Mouse (Mus musculus) heart, postnatal 10 days (tissue): Measurements from ENCODE around the gene Dscaml1. TPM values are rescaled to one million over a fixed set of nuclear protein-coding genes. Genes with fewer than 3 reads are reported as not detected.
A peak's percentile ranks its signal among the peaks of the same experiment; 100 is the strongest.

ENCODE experiments used
- DNase-seq, 2 experiments: peaks; one replicate each; pipeline ENCODE4 v3.0.0; 2021
- intact Hi-C: fragments of 180-260 bp; cut with DNase I; formaldehyde crosslinking; loops from one replicate; pipeline ENCODE4 v1.15.1; 2025
- total RNA-seq, 2 experiments: library from RNA; stranded (reverse); gene quantifications; 2 replicates each; pipeline ENCODE4 v1.2.3; 2021

Dscaml1 gene
- total RNA-seq, 2 experiments from 2014 or later: not detected

DNA sequence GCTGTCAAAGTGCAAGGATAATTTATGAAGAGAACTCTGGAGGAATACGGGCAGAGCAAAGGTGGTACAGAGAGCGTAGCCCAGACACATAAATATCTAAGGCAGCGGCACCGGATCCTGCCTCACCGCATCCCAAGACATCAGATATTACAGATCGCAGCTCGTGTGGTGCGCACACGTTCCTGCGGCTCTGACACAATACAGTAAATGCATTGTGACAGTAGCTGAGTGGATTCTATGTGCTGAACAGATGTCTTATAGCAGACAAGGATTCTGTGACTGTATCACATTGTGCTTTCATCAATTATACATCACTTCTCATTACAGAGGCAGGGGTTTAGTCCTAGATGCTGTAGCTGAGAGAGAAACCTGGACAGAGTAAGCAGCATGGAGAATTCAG is 191.5 kb downstream of the Dscaml1 start:
- intact Hi-C loops: no loop called here

DNA sequence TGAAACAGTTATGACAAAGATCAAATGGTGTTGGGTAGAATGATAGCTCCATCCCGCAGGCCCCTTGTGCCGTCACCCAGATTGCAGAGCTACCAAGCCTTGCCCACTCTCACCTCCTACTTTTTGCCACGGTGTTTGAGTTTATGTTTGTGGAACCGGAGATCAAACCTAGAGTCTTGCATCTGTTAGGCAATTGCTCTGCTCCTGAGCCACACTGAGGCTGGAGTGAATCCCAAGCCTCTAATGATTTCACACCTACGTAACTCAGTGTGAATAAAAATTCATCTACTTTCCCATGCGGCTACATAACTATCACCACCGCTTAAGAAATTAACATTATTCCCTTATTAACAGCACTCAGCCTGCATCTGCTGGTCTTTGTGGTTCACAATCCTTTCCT is 192.0 kb downstream of the Dscaml1 start:
- no peak for DNase-seq
- intact Hi-C loops: no loop called here

More for the DNA sequence above, 191.5 kb downstream of the Dscaml1 start:
- DNase-seq: no peak

DNA sequence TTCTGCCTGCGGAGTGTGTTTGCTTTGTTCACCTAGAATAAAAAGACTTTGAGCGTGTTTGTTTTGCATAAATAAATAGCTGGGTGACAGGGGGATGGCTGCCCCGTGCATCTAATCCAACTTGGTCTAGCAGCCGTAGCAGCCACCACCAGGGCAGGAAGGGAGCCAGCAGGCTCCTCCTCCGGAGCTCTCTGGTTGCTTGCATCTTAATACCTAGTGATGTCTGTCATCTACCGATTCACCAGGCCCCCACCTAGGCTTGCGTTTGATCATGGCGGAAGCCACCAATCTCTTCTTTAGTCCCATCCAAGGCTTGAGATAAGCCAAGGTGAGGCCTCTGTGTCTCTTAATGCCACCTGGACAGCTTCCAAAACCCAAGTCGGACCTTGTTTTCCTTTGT is 193.6 kb downstream of the Dscaml1 start:
- DNase-seq: no peak

GRCm38 (mm10) chr9:45620920-45621319 is 194.5 kb downstream of the Dscaml1 start:
- DNase-seq: no peak
- intact Hi-C loops: no loop called here

More for the DNA sequence above, 193.6 kb downstream of the Dscaml1 start:
- intact Hi-C loops: no loop called here

DNA sequence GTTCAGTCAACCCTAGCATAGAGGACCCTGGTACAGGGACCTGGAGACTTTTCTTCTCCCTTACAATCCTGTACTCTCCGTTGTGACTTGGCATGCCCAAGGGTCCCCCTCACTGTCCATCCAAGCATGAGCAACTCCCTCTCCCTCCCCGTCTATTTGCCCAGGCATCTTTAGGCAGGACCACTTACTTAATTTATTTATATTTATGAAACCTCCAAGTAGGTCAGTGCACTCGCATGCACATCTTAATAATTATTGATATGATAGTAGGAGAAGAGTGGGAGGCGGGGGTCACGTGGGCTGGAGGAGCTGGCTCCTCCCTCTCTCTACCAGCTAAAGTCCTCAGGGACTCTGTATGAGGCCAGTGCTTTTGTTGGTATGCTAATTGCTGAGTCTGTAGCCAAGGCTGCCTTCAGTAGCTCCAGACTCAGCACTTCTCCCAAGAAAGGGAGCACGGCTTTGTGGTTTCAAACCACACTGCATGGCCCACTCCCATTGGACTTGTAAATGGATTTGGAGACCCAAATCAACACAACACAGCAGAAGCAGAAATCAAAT is 199.5 kb downstream of the Dscaml1 start:
- intact Hi-C loops: no loop called here
- no peak for DNase-seq

DNA sequence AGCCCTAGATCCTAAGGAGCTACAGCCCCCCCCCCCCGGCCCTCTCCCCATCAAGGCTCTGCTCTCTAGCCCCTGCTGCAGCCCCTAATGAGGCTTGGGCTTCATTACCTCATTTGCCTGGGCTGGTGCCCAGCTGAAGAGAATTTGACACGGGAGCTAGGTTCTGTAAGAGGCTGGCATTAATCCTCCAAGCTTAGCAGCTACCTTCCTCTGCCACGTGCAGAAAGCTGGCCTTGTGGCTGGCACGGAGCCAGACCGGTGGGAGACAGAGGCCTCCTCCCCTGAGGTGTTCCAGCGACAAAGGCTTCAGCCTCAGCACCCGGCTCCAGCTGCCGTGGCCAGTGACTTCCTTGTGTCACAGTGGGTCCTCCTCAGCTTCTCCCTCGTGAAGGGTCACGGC is 206.1 kb downstream of the Dscaml1 start:
- intact Hi-C loops: no loop called here
- DNase-seq: peak; percentile 5 to 15

DNA sequence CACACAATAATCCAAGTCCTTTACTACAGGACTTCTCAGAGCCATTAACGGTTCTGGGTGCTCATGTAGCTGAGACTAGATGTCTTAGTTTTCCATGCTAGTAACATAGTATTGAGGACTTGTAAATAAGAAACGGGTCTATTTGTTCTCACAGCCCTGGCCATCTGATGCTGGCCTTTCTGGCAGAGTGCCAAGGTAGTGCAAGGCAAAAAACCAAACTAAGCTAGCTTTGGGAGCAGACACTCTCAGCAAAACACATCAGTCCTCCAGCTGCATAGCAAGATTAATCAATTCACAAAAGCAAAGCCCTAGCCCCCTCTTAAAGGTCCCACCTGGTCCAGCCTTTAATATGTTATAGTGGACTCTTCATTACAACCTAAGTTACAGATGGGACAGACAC is 206.6 kb downstream of the Dscaml1 start:
- DNase-seq: peak; percentile 25 to 51

DNA sequence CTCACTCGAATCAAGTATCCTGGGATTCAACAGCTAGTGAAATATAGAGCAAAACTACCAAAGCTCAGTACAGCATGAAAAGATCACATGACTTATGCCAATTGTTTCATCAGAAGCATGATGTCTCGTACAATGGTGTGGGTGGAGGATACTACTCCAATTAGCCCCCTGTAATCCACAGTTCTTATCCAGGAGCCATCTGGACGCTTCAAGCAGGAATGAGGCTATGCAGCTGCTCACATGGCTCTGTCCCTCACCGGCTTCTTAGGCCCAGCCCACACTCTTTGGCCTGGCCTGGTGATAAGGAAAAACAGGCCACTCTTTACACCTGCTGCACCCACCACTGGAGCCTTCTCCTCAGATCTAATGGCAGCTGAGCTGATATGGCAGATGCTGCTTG is 208.6 kb downstream of the Dscaml1 start:
- no peak for DNase-seq
- intact Hi-C loops: no loop called here

More for the DNA sequence above, 206.6 kb downstream of the Dscaml1 start:
- intact Hi-C loops: no loop called here

- intact Hi-C loops: no loop called here
Observed at GRCm38 (mm10) chr9:45637346-45637745, 210.9 kb downstream of the Dscaml1 start.

GRCm38 (mm10) chr9:45638184-45638917 is 211.9 kb downstream of the Dscaml1 start:
- no peak for DNase-seq
- intact Hi-C loops: no loop called here

More at GRCm38 (mm10) chr9:45637346-45637745, 210.9 kb downstream of the Dscaml1 start:
- no peak for DNase-seq

- no peak for DNase-seq
- intact Hi-C loops: no loop called here
Observed at GRCm38 (mm10) chr9:45644833-45645388, 218.5 kb downstream of the Dscaml1 start.

GRCm38 (mm10) chr9:45645526-45645925 is 219.1 kb downstream of the Dscaml1 start:
- no peak for DNase-seq
- intact Hi-C loops: no loop called here

DNA sequence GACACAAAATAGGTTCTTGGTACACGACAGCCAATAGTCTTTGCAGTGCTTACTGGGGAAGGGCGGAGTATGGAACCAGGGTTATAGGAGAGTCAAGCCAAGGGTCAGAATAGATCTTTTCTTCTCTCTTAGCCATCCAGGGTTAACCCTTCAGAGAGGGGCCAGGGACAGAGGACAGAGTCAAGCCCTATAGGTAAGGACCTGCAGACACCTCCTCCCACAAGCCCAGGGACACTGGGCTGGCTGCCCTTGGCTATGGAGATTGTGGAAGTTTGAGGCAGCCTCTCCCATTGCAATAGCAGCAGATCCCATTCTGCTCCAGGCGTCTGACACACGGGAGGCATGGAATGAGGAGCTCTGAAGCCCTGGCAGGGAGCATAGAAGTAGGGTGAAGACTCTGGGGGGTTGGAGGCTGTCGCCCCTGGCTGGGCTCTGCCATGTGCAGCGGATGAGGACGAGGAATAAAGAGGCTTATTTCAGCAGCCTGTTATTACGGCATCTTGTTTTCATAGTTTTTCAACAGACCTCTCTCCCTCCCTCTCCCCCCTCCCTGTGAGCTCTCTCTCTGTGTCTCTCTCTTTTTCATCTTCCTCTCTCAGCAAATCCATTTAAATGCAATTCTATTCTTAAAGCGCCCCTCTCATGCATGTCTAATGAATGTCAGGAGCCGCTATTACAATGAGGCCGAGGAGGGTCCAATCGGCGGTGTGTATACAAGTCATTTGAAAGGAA is 224.8 kb downstream of the Dscaml1 start:
- no peak for DNase-seq
- intact Hi-C loops: no loop called here

- intact Hi-C loops: no loop called here
- no peak for DNase-seq
Observed at GRCm38 (mm10) chr9:45651810-45652177, 225.4 kb downstream of the Dscaml1 start.

DNA sequence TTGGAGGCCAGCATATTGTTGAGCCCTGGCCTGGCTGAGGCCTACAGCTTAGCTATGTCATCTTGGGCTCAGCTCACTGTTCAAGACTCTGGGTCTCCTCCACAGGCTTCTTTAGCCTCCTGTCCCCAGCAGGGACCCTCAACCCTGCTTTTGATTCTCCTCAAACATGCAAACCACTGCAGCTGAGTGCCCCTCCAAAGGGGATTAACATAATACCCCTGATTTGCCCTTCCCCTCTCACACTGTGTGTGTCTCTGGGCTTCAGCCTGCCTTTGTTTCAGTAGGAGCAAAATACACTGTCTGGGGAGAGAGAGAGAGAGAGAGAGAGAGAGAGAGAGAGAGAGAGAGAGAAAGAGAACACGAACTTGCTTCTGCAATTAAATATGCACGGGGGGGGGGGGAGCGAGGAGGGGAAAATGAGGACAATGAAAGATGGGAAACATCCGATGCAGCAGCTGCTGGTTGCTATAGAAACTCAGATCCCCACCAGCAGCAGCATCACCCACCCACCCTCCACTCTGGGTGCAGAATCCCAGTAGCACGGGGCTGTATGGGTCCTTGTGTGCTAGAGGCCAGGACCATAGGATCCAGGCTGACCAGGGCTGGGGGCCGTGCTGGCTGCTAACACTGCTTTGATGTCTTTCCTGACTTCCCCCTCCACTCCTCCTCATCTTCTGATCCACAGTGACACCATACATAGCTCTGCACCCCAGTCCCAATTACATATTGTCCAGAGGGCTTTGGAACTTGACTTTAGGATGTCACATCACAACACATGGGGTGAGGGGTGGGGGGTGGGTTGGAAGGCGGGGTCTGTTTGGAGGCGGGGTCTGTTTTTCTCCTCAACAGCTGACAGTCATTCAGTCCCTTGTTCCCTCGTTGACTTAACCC is 231.0 kb downstream of the Dscaml1 start:
- intact Hi-C loops: no loop called here
- DNase-seq: no peak

DNA sequence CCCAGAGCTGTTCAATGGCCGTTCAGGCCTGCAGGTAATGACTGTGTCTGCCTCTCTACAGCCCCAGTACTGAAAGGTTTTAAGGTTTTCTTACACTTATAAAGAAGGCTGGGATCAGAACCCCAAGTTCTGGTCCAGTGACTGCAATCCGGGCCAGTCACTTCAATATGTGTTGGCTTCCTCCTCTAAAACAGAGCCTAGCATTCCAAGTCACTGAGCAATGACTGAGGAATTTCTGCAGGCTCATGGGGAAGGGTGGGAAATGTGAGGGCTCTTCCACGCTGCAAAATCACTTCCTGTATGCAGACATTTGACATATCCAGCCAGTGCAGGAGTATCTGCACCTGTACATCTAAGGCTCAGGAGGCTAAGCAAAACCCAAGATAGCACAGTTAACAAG is 233.8 kb downstream of the Dscaml1 start:
- DNase-seq: peak; percentile 7 to 14
- intact Hi-C loops: no loop called here

DNA sequence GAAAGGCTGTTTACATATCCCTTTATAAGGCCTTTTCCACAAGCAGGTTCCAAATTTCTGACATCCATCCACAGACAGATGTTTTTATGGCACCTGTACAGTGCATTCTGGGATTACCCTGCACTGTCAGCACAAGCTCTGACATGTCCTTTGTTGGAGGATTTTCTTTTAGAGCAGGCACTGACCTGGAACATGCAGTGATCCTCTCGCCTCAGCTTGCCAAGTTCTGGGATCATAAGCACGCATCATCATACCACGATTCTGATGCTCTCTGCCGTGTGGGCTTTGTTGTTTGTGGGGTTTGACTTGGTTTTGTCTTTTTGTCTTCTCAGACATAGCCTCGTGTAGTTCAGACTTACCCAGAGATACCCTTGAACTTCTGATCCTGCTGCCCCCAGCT is 236.0 kb downstream of the Dscaml1 start:
- intact Hi-C loops: no loop called here
- no peak for DNase-seq

DNA sequence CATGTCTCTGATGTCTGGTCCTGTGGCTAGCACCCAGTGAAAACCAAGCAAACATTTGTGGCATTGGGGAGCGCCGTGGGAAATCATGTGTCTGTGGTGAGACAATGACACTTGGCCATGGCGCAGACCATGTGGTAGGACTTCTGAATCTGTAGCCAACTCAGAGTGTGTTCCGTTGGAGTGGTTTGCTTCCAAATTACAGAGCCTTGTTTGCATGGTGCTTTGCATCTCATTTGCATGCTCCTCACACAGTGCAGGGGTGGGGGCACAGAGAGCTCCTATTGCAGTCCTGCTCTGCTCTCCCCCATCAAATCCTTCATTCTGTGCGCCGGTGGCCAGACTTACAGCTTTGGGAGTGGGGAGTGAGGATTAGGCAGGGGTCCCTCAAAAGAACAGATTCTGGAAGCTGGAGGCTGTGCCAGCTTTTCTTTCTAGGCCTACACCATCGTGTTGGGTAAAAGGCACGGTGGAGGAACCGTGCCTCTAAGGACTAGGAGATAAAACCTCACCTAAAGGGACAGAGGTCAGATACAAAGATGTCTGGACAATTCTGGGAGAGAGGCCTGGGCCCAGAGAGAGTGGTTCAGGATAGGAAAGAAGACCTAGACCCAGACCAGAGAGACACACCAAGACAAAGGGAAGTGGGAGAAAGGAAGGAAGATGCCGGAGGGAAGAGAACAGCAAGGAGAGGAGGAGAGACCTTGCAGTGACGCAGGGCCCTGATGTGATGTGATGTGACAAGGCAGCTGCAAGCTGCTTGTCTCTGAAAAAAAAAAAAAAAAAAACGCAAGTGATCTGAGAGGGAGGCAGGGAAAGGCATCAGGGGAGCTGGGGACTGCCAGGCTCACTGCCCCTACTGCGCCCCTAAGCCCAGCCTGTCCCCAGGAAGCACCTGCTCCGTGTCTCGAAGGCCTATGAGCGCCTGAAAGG is 237.2 kb downstream of the Dscaml1 start:
- intact Hi-C loops: no loop called here
- no peak for DNase-seq

GRCm38 (mm10) chr9:45664326-45664725 is 237.9 kb downstream of the Dscaml1 start:
- intact Hi-C loops: no loop called here
- no peak for DNase-seq
